Mouse (Mus musculus) embryo, embryonic 9.5 days (tissue): Measurements from ENCODE around the gene Nrxn3.

Experiments used
- DNase-seq: peaks from one replicate; pipeline ENCODE4 v3.0.0-alpha.2; 2017; ENCODE audit errors: extremely low spot score

The Nrxn3 gene

GRCm38 (mm10) chr12:88722691-88723070 lies at the start of gene Nrxn3:
Gene Nrxn3, plus strand, starts transcription at chr12:88722876.
- peak; percentile 75 for DNase-seq

- DNase-seq: no peak
Measured at GRCm38 (mm10) chr12:88704159-88704846, 18.4 kb upstream of the Nrxn3 start.

- DNase-seq: no peak
Measured at GRCm38 (mm10) chr12:88705959-88706358, 16.7 kb upstream of the Nrxn3 start.

GRCm38 (mm10) chr12:88707786-88708185 lies 14.9 kb upstream of the Nrxn3 start:
- DNase-seq: no peak

- peak; percentile 81 for DNase-seq
Measured at GRCm38 (mm10) chr12:88709223-88709622, 13.5 kb upstream of the Nrxn3 start.

- no peak for DNase-seq
Measured at GRCm38 (mm10) chr12:88713456-88713855, 9.2 kb upstream of the Nrxn3 start.

- no peak for DNase-seq
Measured at GRCm38 (mm10) chr12:88722031-88722690, 515 bp upstream of the Nrxn3 start.

GRCm38 (mm10) chr12:88726316-88726715 lies 3.6 kb downstream of the Nrxn3 start:
- DNase-seq: no peak

- no peak for DNase-seq
Measured at GRCm38 (mm10) chr12:88726755-88727154, 4.1 kb downstream of the Nrxn3 start.

- DNase-seq: no peak
Measured at GRCm38 (mm10) chr12:88730720-88731119, 8.0 kb downstream of the Nrxn3 start.

- DNase-seq: no peak
Measured at GRCm38 (mm10) chr12:88735045-88735444, 12.4 kb downstream of the Nrxn3 start.

GRCm38 (mm10) chr12:88737081-88737480 lies 14.4 kb downstream of the Nrxn3 start:
- no peak for DNase-seq

- no peak for DNase-seq
Measured at GRCm38 (mm10) chr12:88738616-88739015, 15.9 kb downstream of the Nrxn3 start.

- DNase-seq: no peak
Measured at GRCm38 (mm10) chr12:88746788-88747187, 24.1 kb downstream of the Nrxn3 start.

- no peak for DNase-seq
Measured at GRCm38 (mm10) chr12:88764791-88765190, 42.1 kb downstream of the Nrxn3 start.

- DNase-seq: no peak
Measured at GRCm38 (mm10) chr12:88774666-88775065, 52.0 kb downstream of the Nrxn3 start.

- no peak for DNase-seq
Measured at GRCm38 (mm10) chr12:88778036-88778435, 55.4 kb downstream of the Nrxn3 start.

- no peak for DNase-seq
Measured at GRCm38 (mm10) chr12:88784199-88785147, 61.8 kb downstream of the Nrxn3 start.

GRCm38 (mm10) chr12:88793314-88793713 lies 70.6 kb downstream of the Nrxn3 start:
- no peak for DNase-seq

- no peak for DNase-seq
Measured at GRCm38 (mm10) chr12:88800990-88801655, 78.4 kb downstream of the Nrxn3 start.

GRCm38 (mm10) chr12:88801656-88802007 lies 79.0 kb downstream of the Nrxn3 start:
- no peak for DNase-seq

- DNase-seq: no peak
Measured at GRCm38 (mm10) chr12:88808947-88809346, 86.3 kb downstream of the Nrxn3 start.
